Mouse (Mus musculus) limb, embryonic 12.5 days (tissue): ENCODE data around the gene Cuedc2. TPM values are rescaled to one million over a fixed set of nuclear protein-coding genes. Genes with fewer than 3 reads are reported as not detected.

ENCODE experiments used
- ATAC-seq: fragments of 200-750 bp; cut with Nextera tagmentation; 2 replicates; pipeline ENCODE4 v1.8.0; 2017; ENCODE audit warnings: low read depth, moderate TSS enrichment; ENCODE audit not compliant: insufficient number of reproducible peaks, insufficient read depth, low FRiP score, low TSS enrichment
- H3K27ac ChIP-seq: fragments of 300-500 bp; sonication (generic); 2 replicates; pipeline ENCODE4 v1.5.1; 2016; ENCODE audit warnings: mild to moderate bottlenecking, moderate library complexity
- H3K27me3 ChIP-seq: fragments of 300-500 bp; sonication (generic); 2 replicates; pipeline ENCODE4 v1.6.1; 2016; ENCODE audit warnings: mild to moderate bottlenecking, moderate library complexity
- H3K36me3 ChIP-seq: fragments of 300-500 bp; sonication (generic); 2 replicates; pipeline ENCODE4 v1.6.1; 2016; ENCODE audit warnings: mild to moderate bottlenecking, moderate library complexity
- H3K4me1 ChIP-seq: fragments of 300-500 bp; sonication (generic); replicated peaks from 2 replicates; pipeline ENCODE4 v1.6.1; 2016
- H3K4me2 ChIP-seq: fragments of 300-500 bp; sonication (generic); 2 replicates; pipeline ENCODE4 v1.6.1; 2016; ENCODE audit warnings: mild to moderate bottlenecking, moderate library complexity
- H3K4me3 ChIP-seq: fragments of 300-500 bp; sonication (generic); replicated peaks from 2 replicates; pipeline ENCODE4 v1.5.1; 2016; ENCODE audit warnings: mild to moderate bottlenecking
- H3K9ac ChIP-seq: fragments of 300-500 bp; sonication (generic); replicated peaks from 2 replicates; pipeline ENCODE4 v1.6.1; 2016; ENCODE audit warnings: mild to moderate bottlenecking, moderate library complexity
- H3K9me3 ChIP-seq: fragments of 300-500 bp; sonication (generic); 2 replicates; pipeline ENCODE4 v1.6.1; 2016; ENCODE audit warnings: mild to moderate bottlenecking, moderate library complexity
- WGBS: fragments of 180-500 bp; shearing (Covaris S2); methylation state at CpG from one replicate; pipeline ENCODE4 v1.1.7; 2016; 5-methylcytosine and 5-hydroxymethylcytosine counted together
- polyA plus RNA-seq: library from polyadenylated mRNA; unstranded; fragments of >200 nt; fragmentation: Nextera tagmentation; extraction: Ambion mirVana; gene quantifications from 2 replicates; pipeline ENCODE4 v1.2.1, GENCODE M21; 2016

The Cuedc2 gene
- polyA plus RNA-seq, 1 experiment from 2014 or later, result 176 TPM

DNA sequence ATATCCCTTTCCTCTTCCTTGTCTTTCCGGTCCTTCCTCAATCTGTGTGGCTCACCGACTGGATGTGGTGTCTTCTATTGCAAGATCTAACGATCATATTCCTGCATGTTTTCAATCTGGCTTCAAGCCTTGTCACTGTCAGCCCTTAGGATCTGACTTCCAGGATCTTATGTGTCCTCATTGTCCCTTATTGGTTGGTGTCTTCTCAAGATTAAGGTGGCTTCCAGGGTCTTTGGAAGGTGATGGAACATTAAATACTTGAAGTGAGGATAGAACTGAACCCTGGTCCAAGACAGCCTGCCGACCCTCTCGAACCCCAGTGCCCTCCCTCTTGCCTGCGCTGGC, 412 bp upstream of the Cuedc2 start:
- no peaks in the 10 kb centered on the region for H3K9me3 ChIP-seq
- peak; percentile 34; the same call in 1 of the 2 replicates for ATAC-seq
- H3K9ac ChIP-seq, result no peak overlapping the region
- WGBS, result 54% methylated on average over 6 of the region's 6 CpGs
- peak overlapping the region; percentile 39 for H3K4me2 ChIP-seq
- peaks cover 7% of the 10 kb centered on the region for H3K4me1 ChIP-seq
- H3K36me3 ChIP-seq, result no peaks in the 10 kb centered on the region
- H3K4me3 ChIP-seq, result peak overlapping the region; percentile 71
- peaks cover 13% of the 10 kb centered on the region; the same call in 1 of the 2 replicates for H3K27me3 ChIP-seq
- no peak overlapping the region for H3K27ac ChIP-seq

DNA sequence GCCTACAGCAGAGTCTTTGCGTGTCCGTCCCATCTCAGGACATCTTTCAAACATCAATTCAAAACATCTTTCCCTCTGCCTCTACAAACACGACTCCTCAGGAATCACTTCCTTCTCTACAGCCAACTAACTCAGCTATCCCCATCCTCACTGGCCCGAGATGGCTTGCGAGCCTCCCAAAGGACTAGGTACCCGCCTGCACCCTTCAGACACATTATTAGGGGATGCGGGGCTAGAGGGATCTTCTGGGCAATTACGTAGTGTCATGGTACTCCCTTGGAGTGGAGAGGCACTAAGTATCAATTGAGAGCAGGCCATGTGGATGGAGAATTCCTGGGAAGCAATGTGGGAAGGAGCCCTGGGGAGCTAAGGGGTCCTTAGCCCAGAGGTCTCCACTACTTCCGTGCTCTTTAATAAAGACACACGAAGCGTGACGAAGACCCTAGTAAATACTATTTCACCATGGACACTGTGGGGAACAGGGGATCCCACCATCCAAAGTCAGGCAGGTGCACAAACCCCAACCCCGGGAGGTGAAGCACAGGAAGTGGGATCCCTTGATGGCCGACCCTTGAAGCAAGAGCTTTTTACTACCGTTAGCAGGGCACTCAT, 677 bp downstream of the Cuedc2 start:
- 38% methylated on average over 15 of the region's 15 CpGs for WGBS
- ATAC-seq, result 0 out of 2 replicates have a peak, but pooled peaks have one; percentile 20
- 0 out of 2 replicates have a peak overlapping the region, but pooled peaks have one; percentile 50 for H3K27ac ChIP-seq
- H3K36me3 ChIP-seq, result 0 out of 2 replicates have a peak, but pooled peaks cover 3% of the 10 kb centered on the region
- H3K9ac ChIP-seq, result peak overlapping the region; percentile 77
- peaks cover 7% of the 10 kb centered on the region for H3K4me1 ChIP-seq
- H3K9me3 ChIP-seq, result no peaks in the 10 kb centered on the region
- peak overlapping the region; percentile 79 for H3K4me2 ChIP-seq
- peak overlapping the region; percentile 71 for H3K4me3 ChIP-seq
- peaks cover 9% of the 10 kb centered on the region; the same call in 1 of the 2 replicates for H3K27me3 ChIP-seq

DNA sequence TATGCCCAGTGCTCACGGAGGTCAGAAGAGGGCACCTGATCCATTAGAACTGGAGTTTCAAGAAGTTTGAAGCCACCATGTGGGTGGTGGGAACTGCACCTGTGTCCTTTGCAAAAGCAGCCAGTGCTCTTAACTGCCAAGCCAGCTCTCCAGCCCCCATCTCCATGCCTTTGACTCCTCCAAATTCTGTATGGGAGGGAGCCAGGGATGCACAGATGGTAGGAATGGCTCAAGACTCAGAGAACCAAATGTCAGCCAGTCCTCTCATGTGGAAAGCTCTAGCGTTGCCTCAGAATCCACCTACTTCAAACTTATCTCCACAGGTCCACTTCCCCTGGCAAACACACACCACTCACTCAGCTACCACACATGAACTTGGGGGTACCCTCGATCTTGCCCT, 4.6 kb downstream of the Cuedc2 start:
- no peak overlapping the region for H3K9ac ChIP-seq
- WGBS, result 89% methylated on average over 3 of the region's 3 CpGs
- H3K4me3 ChIP-seq, result no peak overlapping the region
- ATAC-seq, result no peak
- no peak overlapping the region for H3K27ac ChIP-seq
- H3K36me3 ChIP-seq, result peaks cover 28% of the 10 kb centered on the region
- H3K4me2 ChIP-seq, result no peak overlapping the region
- peaks cover 6% of the 10 kb centered on the region for H3K27me3 ChIP-seq
- peaks cover 20% of the 10 kb centered on the region for H3K4me1 ChIP-seq
- no peaks in the 10 kb centered on the region for H3K9me3 ChIP-seq

DNA sequence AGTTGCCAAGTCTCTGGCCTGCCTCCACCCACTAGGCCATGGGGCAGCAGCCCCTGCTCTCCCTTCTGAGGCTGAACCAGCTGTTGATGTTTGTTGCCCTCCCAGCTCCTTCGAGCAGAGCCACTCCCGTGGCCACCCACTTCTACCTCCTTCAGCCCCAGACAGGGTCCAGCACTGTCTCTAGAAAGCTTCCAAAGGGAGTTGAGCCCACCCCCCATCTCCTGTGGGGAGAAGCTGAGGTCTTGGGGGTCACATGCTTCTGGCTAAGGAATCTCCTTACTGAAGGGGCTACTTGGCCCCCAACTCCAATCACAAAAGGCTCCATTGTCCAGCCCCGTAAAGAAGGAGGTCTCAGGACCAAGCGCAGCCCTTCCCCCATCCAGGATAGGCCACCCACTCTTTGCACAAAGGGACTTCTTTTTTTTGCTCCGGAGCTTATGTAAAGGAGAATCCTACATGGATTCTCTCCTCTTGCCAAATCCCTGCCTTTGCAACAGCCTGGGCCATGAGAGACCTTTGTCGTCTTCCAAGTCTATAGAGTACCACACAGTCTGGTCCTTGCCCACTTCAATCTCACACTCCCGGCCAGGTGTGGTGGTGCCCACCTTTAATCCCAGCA, 5.7 kb downstream of the Cuedc2 start:
- ATAC-seq, result no peak
- no peak overlapping the region for H3K4me3 ChIP-seq
- H3K27me3 ChIP-seq, result peaks cover 8% of the 10 kb centered on the region
- peaks cover 28% of the 10 kb centered on the region for H3K36me3 ChIP-seq
- peaks cover 21% of the 10 kb centered on the region for H3K4me1 ChIP-seq
- WGBS, result 73% methylated on average over 7 of the region's 7 CpGs
- no peak overlapping the region for H3K4me2 ChIP-seq
- H3K9ac ChIP-seq, result no peak overlapping the region
- H3K27ac ChIP-seq, result no peak overlapping the region
- no peaks in the 10 kb centered on the region for H3K9me3 ChIP-seq

DNA sequence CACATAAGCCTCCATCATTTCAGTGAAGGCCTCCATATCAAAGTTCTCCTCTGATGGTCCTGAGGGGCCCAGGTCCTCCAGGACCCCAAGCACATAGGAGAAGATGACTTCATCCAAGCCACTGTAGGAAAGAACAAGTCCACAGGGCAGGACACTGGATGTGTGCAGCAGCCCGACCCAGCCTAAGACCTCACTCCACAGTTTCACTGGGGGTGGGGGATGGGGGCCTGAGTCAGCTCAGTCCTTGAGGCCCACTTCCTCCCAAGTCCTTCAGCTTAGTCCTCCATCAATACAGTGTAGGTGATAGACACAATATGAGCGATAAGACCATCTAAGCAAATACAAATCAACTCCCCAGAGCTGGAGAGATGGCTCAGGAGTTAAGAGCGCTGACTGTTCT, 6.6 kb downstream of the Cuedc2 start:
- WGBS, result 87% methylated on average over 3 of the region's 3 CpGs
- Histone ChIP-seq H3K27me3 (peaks cover 16% of the 10 kb centered on the region), H3K36me3 (peaks cover 28% of the 10 kb centered on the region), H3K4me2 (no peak overlapping the region), H3K9me3 (no peaks in the 10 kb centered on the region), H3K27ac (no peak overlapping the region), H3K9ac (no peak overlapping the region), H3K4me3 (no peak overlapping the region), H3K4me1 (peaks cover 24% of the 10 kb centered on the region)
- no peak for ATAC-seq

DNA sequence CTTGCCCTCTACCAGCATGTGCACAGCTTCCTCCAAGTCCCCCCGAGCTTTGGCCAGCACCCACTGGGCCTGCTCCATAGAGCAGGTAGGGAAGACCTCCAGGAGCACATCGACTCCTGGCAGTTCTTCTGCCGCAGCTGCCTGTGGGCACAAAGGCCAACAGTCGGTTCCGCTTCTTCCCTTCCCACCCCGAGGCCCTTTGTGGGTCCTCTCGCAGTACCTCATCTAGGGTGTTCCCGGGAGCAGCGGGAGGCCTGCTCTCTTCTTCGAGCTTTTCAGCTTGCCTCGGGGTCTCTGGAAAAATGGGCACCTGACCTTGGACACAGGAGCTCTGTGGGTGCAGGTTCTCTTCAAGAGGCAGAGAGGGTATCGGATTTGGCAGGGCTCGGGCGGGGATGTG, 7.2 kb downstream of the Cuedc2 start:
- WGBS, result 91% methylated on average over 14 of the region's 14 CpGs
- ATAC-seq, result no peak

DNA sequence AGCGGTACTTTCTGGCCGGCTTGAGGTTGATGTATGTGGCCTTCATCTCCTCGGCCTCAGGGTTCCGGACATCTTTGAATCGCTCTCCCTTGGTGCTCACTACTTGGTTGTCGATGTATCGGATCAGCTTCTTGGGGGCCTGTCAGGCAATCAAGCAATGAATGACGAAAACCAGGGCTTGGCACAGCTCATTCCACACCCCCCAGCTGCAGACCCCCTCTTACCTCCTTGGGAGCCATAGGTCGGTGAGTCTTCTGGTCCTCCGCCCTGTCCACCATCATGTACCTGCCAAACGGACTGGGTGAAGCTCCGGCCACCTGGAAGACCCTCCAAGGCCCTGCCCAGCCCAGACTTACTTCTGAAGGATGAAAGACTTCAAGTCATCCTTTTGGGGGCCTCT, 7.8 kb downstream of the Cuedc2 start:
- H3K36me3 ChIP-seq, result peaks cover 28% of the 10 kb centered on the region
- peaks cover 29% of the 10 kb centered on the region for H3K27me3 ChIP-seq
- H3K27ac ChIP-seq, result no peak overlapping the region
- no peak for ATAC-seq
- H3K4me1 ChIP-seq, result peaks cover 31% of the 10 kb centered on the region
- 94% methylated on average over 12 of the region's 12 CpGs for WGBS
- H3K4me3 ChIP-seq, result no peak overlapping the region
- no peak overlapping the region for H3K9ac ChIP-seq
- H3K9me3 ChIP-seq, result no peaks in the 10 kb centered on the region
- no peak overlapping the region for H3K4me2 ChIP-seq

More for the DNA sequence above, 7.2 kb downstream of the Cuedc2 start:
- Histone ChIP-seq H3K27ac (no peak overlapping the region), H3K27me3 (peaks cover 23% of the 10 kb centered on the region), H3K9me3 (no peaks in the 10 kb centered on the region), H3K36me3 (peaks cover 28% of the 10 kb centered on the region), H3K4me2 (no peak overlapping the region), H3K9ac (no peak overlapping the region), H3K4me3 (no peak overlapping the region), H3K4me1 (peaks cover 30% of the 10 kb centered on the region)

DNA sequence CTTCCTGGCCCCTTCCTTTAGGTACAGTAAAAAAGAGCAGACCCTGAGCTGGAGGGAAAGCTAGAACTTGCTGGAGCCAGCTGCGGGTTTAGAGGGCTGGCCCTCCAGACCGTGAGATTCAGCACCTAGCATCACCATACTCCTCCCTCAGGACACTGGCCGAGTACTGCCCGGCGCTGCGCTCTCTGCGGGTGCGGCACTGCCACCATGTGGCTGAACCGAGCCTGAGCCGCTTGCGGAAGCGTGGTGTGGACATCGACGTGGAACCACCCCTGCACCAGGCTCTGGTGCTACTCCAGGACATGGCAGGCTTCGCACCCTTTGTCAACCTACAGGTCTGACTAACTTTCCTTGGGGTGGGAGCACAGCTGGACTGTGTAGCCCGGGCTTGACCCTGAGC, 8.6 kb downstream of the Cuedc2 start:
- peaks cover 31% of the 10 kb centered on the region for H3K4me1 ChIP-seq
- 6% methylated on average over 16 of the region's 16 CpGs for WGBS
- peak overlapping the region; percentile 17 for H3K4me3 ChIP-seq
- no peaks in the 10 kb centered on the region for H3K9me3 ChIP-seq
- H3K36me3 ChIP-seq, result peaks cover 28% of the 10 kb centered on the region
- no peak overlapping the region for H3K9ac ChIP-seq
- H3K4me2 ChIP-seq, result peak overlapping the region; percentile 99
- ATAC-seq, result no peak
- peaks cover 36% of the 10 kb centered on the region for H3K27me3 ChIP-seq
- H3K27ac ChIP-seq, result no peak overlapping the region

DNA sequence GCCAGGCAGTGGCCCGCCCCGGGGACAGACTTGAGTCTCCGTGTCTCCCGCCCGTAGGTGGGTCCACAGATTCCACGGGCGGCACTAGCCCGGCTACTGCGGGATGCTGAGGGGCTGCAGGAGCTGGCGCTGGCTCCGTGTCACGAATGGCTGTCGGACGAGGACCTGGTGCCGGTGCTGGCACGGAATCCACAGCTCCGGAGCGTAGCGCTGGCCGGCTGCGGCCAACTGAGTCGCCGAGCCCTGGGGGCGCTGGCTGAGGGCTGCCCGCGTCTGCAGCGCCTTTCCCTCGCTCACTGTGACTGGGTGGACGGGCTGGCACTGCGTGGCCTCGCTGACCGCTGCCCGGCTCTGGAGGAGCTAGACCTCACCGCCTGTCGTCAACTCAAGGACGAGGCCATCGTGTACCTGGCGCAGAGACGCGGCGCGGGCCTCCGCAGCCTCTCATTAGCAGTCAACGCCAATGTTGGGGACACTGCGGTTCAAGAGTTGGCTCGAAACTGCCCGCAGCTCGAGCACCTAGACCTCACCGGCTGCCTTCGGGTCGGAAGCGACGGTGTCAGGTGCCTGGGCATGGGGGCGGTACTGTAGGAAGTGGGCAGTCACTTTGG, 9.4 kb downstream of the Cuedc2 start:
- Histone ChIP-seq H3K4me1 (peaks cover 31% of the 10 kb centered on the region), H3K36me3 (peaks cover 28% of the 10 kb centered on the region), H3K27ac (peak overlapping the region; percentile 84), H3K27me3 (peaks cover 44% of the 10 kb centered on the region), H3K9me3 (no peaks in the 10 kb centered on the region), H3K4me3 (peak overlapping the region; percentile 69), H3K4me2 (peak overlapping the region; percentile 99), H3K9ac (peak overlapping the region; percentile 73)
- peak; percentile 6; the same call in 1 of the 2 replicates for ATAC-seq
- 3% methylated on average over 54 of the region's 54 CpGs for WGBS

DNA sequence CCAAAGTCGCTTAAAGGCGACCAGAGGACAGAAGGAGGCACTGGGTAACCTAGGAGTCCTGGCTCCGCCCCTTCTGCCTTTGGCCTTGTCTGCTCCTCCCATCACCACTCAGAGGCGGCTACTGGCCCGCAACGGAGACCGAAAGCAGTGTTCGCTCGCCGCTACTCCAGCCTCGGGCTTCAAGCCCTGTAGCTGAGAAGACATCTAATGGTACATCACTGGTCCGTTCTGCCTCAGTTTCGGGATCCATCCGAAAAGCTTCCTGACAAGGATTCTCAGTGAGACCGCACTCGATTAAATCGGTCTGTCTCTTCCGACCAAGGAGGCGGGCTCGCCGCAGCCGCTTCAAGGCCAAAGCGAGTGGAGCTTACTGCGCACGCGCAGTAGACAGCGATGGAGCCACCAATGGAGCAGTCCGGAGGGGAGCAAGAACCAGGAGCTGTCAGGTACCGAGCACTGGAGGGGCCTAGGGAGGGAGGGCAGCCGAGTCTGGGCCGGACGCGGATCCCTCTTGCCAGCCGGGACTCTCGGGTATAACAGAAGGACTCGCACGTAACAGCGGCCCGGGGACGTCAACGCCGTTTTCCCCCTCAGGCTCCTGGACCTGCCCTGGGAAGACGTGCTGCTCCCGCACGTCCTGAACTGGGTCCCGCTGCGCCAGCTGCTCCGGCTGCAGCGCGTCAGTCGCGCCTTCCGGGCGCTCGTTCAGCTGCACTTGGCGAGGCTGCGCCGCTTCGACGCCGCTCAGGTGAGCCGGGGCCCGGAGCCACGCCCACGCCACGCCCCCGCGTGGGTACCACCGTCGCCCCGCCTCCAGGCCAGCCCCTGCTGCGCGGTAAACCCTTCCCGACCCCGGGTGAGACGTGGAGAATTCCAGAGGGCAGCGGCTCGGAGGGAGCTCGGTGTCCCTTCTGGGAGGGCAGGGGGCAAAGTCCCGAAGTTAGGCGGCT, 10.1 kb downstream of the Cuedc2 start, which contains the start of gene Fbxl15:
Gene Fbxl15, plus strand, starts transcription at position 104 of the 950 bp plus-strand sequence.
- peak; percentile 84 for ATAC-seq
- H3K4me1 ChIP-seq, result peaks cover 31% of the 10 kb centered on the region
- peaks cover 52% of the 10 kb centered on the region for H3K27me3 ChIP-seq
- peak within 1 kb of the TSS; percentile 84 for H3K27ac ChIP-seq
- H3K9ac ChIP-seq, result peak within 1 kb of the TSS; percentile 73
- peak within 1 kb of the TSS; percentile 69 for H3K4me3 ChIP-seq
- WGBS, result under 1% methylated on average over 81 of the region's 81 CpGs
- H3K36me3 ChIP-seq, result peaks cover 28% of the 10 kb centered on the region
- H3K4me2 ChIP-seq, result peak within 1 kb of the TSS; percentile 99
- no peaks in the 10 kb centered on the region for H3K9me3 ChIP-seq
